Mouse (Mus musculus) embryonic facial prominence, embryonic 10.5 days (tissue): ENCODE results near the gene Dapk3. TPM values are rescaled to one million over a fixed set of nuclear protein-coding genes. Genes with fewer than 3 reads are reported as not detected.
"Not testable (repeated sequence)": the region's sequence is repeated elsewhere in the genome, so short reads cannot be mapped to it uniquely, and the experiment has no call there.

Experiments used
- DNase-seq: peaks from one replicate; pipeline ENCODE4 v3.0.0-alpha.2; 2017; ENCODE audit warnings: low spot score
- H3K27ac ChIP-seq: fragments of 300-500 bp; sonication (generic); replicated peaks from 2 replicates; pipeline ENCODE4 v1.5.1; 2016; ENCODE audit warnings: mild to moderate bottlenecking
- H3K27me3 ChIP-seq: fragments of 300-500 bp; sonication (generic); replicated peaks from 2 replicates; pipeline ENCODE4 v1.6.1; 2016; ENCODE audit warnings: low read depth, mild to moderate bottlenecking; ENCODE audit not compliant: poor library complexity, severe bottlenecking
- H3K36me3 ChIP-seq: fragments of 300-500 bp; sonication (generic); replicated peaks from 2 replicates; pipeline ENCODE4 v1.6.1; 2016; ENCODE audit warnings: mild to moderate bottlenecking, moderate library complexity
- H3K4me1 ChIP-seq: fragments of 300-500 bp; sonication (generic); 2 replicates; pipeline ENCODE4 v1.6.1; 2016
- H3K4me3 ChIP-seq: fragments of 300-500 bp; sonication (generic); 2 replicates; pipeline ENCODE4 v1.5.1; 2016; ENCODE audit warnings: mild to moderate bottlenecking, moderate library complexity
- H3K9me3 ChIP-seq: fragments of 300-500 bp; sonication (generic); 2 replicates; pipeline ENCODE4 v1.6.1; 2016; ENCODE audit warnings: mild to moderate bottlenecking
- WGBS: fragments of 180-500 bp; shearing (Covaris S2); methylation state at CpG from one replicate; pipeline ENCODE4 v1.1.7; 2016; 5-methylcytosine and 5-hydroxymethylcytosine counted together
- polyA plus RNA-seq: library from polyadenylated mRNA; unstranded; fragments of >200 nt; fragmentation: Nextera tagmentation; extraction: Ambion mirVana; gene quantifications from 2 replicates; pipeline ENCODE4 v1.2.1, GENCODE M21; 2016

Dapk3 gene
- polyA plus RNA-seq, 1 experiment from 2014 or later, result 51.5 TPM

GRCm38 (mm10) chr10:81221402-81222015 lies 38.7 kb downstream of the Dapk3 start:
- H3K9me3 ChIP-seq, result no peaks in the 10 kb centered on the region
- H3K36me3 ChIP-seq, result no peaks in the 10 kb centered on the region
- H3K4me3 ChIP-seq, result no peak overlapping the region
- H3K27me3 ChIP-seq, result 0 out of 2 replicates have a peak, but pooled peaks cover 5% of the 10 kb centered on the region
- H3K27ac ChIP-seq, result no peak overlapping the region
- DNase-seq, result no peak
- WGBS, result 86% methylated on average over 5 of the region's 5 CpGs
- H3K4me1 ChIP-seq, result peaks cover 5% of the 10 kb centered on the region

- WGBS, result 59% methylated on average over 2 of the region's 2 CpGs
- peaks cover 13% of the 10 kb centered on the region for H3K27me3 ChIP-seq
- H3K4me3 ChIP-seq, H3K36me3 ChIP-seq, H3K9me3 ChIP-seq, H3K27ac ChIP-seq, DNase-seq, H3K4me1 ChIP-seq: not testable (repeated sequence)
Measured at GRCm38 (mm10) chr10:81223731-81224130, 40.9 kb downstream of the Dapk3 start.

GRCm38 (mm10) chr10:81229735-81230437 lies 47.1 kb downstream of the Dapk3 start:
- DNase-seq, result no peak
- H3K36me3 ChIP-seq, result no peaks in the 10 kb centered on the region
- 17% methylated on average over 20 of the region's 20 CpGs for WGBS
- H3K9me3 ChIP-seq, result no peaks in the 10 kb centered on the region
- H3K27me3 ChIP-seq, result peaks cover 52% of the 10 kb centered on the region
- peaks cover 30% of the 10 kb centered on the region for H3K4me1 ChIP-seq
- H3K4me3 ChIP-seq, result peak overlapping the region; percentile 51
- H3K27ac ChIP-seq, result 0 out of 2 replicates have a peak overlapping the region, but pooled peaks have one; percentile 36

GRCm38 (mm10) chr10:81230438-81231332 lies 47.9 kb downstream of the Dapk3 start, which contains the start of gene Atcay:
Gene Atcay, minus strand, starts transcription at chr10:81230833.
- peaks cover 57% of the 10 kb centered on the region for H3K27me3 ChIP-seq

GRCm38 (mm10) chr10:81231436-81231835 lies 48.6 kb downstream of the Dapk3 start:
- H3K4me3 ChIP-seq, result no peak overlapping the region
- H3K27me3 ChIP-seq, result peaks cover 60% of the 10 kb centered on the region
- 55% methylated on average over 7 of the region's 7 CpGs for WGBS

More at GRCm38 (mm10) chr10:81230438-81231332, 47.9 kb downstream of the Dapk3 start, which contains the start of gene Atcay:
- Histone ChIP-seq H3K36me3 (no peaks in the 10 kb centered on the region), H3K9me3 (no peaks in the 10 kb centered on the region), H3K4me3 (peak within 1 kb of the TSS; percentile 51), H3K27ac (peak within 1 kb of the TSS; percentile 36; the same call in 1 of the 2 replicates), H3K4me1 (peaks cover 30% of the 10 kb centered on the region)
- peak; percentile 49 for DNase-seq
- 6% methylated on average over 27 of the region's 27 CpGs for WGBS

GRCm38 (mm10) chr10:81232580-81233225 lies 49.9 kb downstream of the Dapk3 start, which contains the start of gene Zfr2:
Gene Zfr2, plus strand, starts transcription at chr10:81233155.
- WGBS, result 9% methylated on average over 29 of the region's 29 CpGs
- H3K27ac ChIP-seq, result peak within 1 kb of the TSS; percentile 89

More at GRCm38 (mm10) chr10:81231436-81231835, 48.6 kb downstream of the Dapk3 start:
- no peak for DNase-seq
- Histone ChIP-seq H3K36me3 (no peaks in the 10 kb centered on the region), H3K4me1 (peaks cover 30% of the 10 kb centered on the region), H3K9me3 (no peaks in the 10 kb centered on the region), H3K27ac (no peak overlapping the region)

GRCm38 (mm10) chr10:81233226-81233585 lies 50.4 kb downstream of the Dapk3 start:
- DNase-seq, result no peak
- Histone ChIP-seq H3K27ac (peak overlapping the region; percentile 89), H3K27me3 (peaks cover 74% of the 10 kb centered on the region), H3K36me3 (no peaks in the 10 kb centered on the region), H3K4me3 (peak overlapping the region; percentile 79), H3K9me3 (no peaks in the 10 kb centered on the region), H3K4me1 (peaks cover 41% of the 10 kb centered on the region)
- WGBS, result 1% methylated on average over 28 of the region's 28 CpGs

More at GRCm38 (mm10) chr10:81232580-81233225, 49.9 kb downstream of the Dapk3 start, which contains the start of gene Zfr2:
- Histone ChIP-seq H3K4me1 (peaks cover 36% of the 10 kb centered on the region), H3K4me3 (peak within 1 kb of the TSS; percentile 79), H3K27me3 (peaks cover 73% of the 10 kb centered on the region), H3K36me3 (no peaks in the 10 kb centered on the region), H3K9me3 (no peaks in the 10 kb centered on the region)
- DNase-seq, result peak; percentile 92

- no peaks in the 10 kb centered on the region for H3K36me3 ChIP-seq
- no peak overlapping the region for H3K4me3 ChIP-seq
- H3K27me3 ChIP-seq, result peaks cover 74% of the 10 kb centered on the region
Measured at GRCm38 (mm10) chr10:81234206-81234605, 51.4 kb downstream of the Dapk3 start.

GRCm38 (mm10) chr10:81236471-81237268 lies 53.9 kb downstream of the Dapk3 start:
- Histone ChIP-seq H3K4me3 (no peak overlapping the region), H3K36me3 (no peaks in the 10 kb centered on the region), H3K4me1 (peaks cover 42% of the 10 kb centered on the region), H3K9me3 (no peaks in the 10 kb centered on the region), H3K27ac (no peak overlapping the region), H3K27me3 (peaks cover 74% of the 10 kb centered on the region)
- WGBS, result 87% methylated on average over 12 of the region's 12 CpGs
- DNase-seq, result no peak

More at GRCm38 (mm10) chr10:81234206-81234605, 51.4 kb downstream of the Dapk3 start:
- 83% methylated on average over 6 of the region's 6 CpGs for WGBS
- no peak overlapping the region for H3K27ac ChIP-seq
- peaks cover 43% of the 10 kb centered on the region for H3K4me1 ChIP-seq
- no peak for DNase-seq
- H3K9me3 ChIP-seq, result no peaks in the 10 kb centered on the region

- H3K36me3 ChIP-seq, result no peaks in the 10 kb centered on the region
- H3K4me3 ChIP-seq, result no peak overlapping the region
- H3K4me1 ChIP-seq, result peaks cover 31% of the 10 kb centered on the region
- H3K27ac ChIP-seq, result no peak overlapping the region
- 89% methylated on average over 2 of the region's 2 CpGs for WGBS
- DNase-seq, result no peak
- no peaks in the 10 kb centered on the region for H3K9me3 ChIP-seq
- peaks cover 80% of the 10 kb centered on the region for H3K27me3 ChIP-seq
Measured at GRCm38 (mm10) chr10:81238618-81239017, 55.8 kb downstream of the Dapk3 start.

GRCm38 (mm10) chr10:81240876-81241275 lies 58.1 kb downstream of the Dapk3 start:
- H3K9me3 ChIP-seq, result no peaks in the 10 kb centered on the region
- DNase-seq, result peak; percentile 79
- H3K36me3 ChIP-seq, result no peaks in the 10 kb centered on the region
- peaks cover 84% of the 10 kb centered on the region for H3K27me3 ChIP-seq
- H3K4me1 ChIP-seq, result peaks cover 47% of the 10 kb centered on the region
- 22% methylated on average over 13 of the region's 13 CpGs for WGBS
- no peak overlapping the region for H3K4me3 ChIP-seq
- no peak overlapping the region for H3K27ac ChIP-seq
